Mouse (Mus musculus) CD8-positive naive resting alpha-beta T cell, adult 2 months (primary cell): ENCODE data around the gene Eya2.

Experiments used
- DNase-seq, 2 experiments: peaks; one replicate each; pipeline ENCODE4 v3.0.0; 2022; ENCODE audit warnings: low read depth in 2 of 2, low spot score in 2 of 2

Gene Eya2

DNA sequence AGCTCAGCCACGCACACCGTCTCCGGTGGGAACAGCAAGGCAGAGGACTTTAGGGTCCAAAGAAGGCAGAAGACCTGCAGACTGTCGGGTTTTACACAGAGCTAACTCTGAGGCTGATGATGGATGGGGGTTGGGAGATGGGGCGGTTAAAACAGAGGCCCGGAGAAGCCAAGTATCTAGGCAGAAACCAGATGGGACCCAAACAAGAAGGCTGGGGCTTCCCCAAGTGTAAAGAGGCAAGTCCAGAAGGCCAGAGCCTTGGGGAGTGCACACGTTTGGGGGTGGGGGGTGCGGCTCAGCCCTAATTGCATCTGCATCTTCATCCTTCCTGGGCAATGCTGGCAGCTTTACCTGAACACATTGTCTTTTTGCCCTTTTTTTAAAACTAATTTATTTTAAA, 218.1 kb downstream of the Eya2 start:
- no peak for DNase-seq

GRCm38 (mm10) chr2:165815103-165815880, 220.5 kb downstream of the Eya2 start:
- no peak for DNase-seq

DNA sequence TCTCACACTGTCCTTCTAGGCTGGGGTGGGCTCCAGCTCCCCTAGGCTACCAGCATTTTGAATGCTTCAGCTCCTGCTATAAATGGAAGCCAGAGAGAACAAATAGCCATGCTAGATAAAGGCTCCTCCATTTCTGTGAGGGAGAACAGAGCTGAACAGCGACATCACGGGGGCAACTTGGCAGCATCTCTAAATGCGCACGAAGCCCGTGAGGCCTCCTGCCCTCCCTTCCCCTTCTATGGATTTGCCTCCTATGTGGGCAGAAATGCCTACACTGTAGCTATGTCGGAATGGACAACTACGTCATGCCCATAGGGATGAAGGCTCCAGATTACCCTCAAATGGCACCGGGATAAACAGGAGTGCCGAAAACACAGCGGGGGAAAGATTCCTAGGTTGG, 222.6 kb downstream of the Eya2 start:
- no peak for DNase-seq

- DNase-seq = no peak
Measured at GRCm38 (mm10) chr2:165818570-165818969, 223.7 kb downstream of the Eya2 start.

DNA sequence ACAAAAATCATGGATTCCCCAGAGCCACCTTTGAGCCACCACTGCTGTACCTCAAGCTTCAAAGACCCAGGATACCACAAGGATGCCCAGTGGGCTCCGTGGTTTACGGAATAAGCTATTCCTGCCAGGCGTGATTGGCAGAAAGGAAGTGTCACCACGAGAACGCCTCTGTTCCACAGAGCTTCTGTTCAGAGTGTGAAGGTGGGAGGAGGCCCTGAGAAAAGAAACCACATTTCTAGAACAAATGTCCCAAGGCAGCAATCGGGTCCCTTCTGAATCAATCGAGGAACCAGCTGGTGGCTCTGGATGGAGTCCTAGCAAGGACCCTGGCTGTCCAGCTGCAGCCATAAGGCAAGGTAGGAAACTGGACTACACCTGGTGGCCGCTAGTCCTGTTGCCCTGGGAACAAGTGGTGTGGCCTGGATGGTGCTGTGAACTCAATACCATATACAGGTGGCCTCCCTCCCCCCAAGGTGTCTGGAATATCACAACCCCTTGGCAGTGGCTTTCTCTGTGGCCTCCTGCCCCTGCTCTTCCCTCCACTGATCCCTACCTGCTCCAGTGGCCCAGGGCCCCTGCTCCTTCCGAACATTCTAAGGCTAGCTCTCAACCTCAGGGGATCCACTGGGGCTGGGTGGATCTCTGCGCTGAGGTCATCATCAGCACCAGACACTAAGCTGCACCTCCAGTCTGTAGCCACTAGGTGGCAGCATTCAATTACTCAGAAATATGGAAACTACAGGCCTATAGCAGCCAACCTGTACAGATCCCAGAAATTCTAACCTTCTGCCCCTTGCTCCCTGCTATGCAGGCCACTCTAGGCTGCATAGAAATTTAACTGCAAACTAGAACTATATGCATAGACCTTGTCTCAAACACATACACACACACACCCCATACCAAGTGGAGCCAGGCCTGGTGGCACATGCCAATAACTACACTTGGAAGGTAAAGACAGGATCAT, 224.4 kb downstream of the Eya2 start:
- DNase-seq = peak; percentile 40 to 63

DNA sequence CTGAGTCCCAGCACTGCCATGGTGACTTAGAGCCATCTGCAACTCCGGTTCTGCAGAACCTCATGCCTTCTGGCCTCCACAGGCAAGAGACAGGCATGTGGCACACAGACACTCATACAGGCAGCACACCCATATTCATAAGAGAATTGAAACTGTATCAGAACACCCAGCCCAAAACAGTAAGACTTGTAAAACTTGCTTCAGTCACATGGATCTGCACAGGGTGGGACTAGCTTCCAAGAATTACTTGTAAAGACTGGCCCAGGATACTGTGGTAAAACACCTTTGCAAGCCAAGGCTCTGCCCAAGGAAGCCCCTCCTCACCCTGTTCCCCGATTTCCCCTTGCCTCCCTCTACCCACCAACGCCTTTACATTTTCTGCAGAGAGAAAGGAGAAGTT, 225.2 kb downstream of the Eya2 start:
- no peak for DNase-seq

GRCm38 (mm10) chr2:165820504-165821095, 225.8 kb downstream of the Eya2 start:
- no peak for DNase-seq
